Mouse (Mus musculus) CH12.LX (cell line): ENCODE measurements around the gene Tex261. TPM values are rescaled to one million over a fixed set of nuclear protein-coding genes. Genes with fewer than 3 reads are reported as not detected.

ENCODE experiments used
- DNase-seq: peaks from one replicate; pipeline ENCODE4 v3.0.0-alpha.2; 2013; ENCODE audit errors: extremely low read depth
- H3K27ac ChIP-seq: 2 replicates; pipeline ENCODE4 v1.5.1; 2012; ENCODE audit warnings: low read depth, mild to moderate bottlenecking, control low read depth, moderate library complexity; ENCODE audit not compliant: insufficient read depth
- H3K27me3 ChIP-seq: replicated peaks from 2 replicates; pipeline ENCODE3; 2012; ENCODE audit warnings: inconsistent platforms
- H3K36me3 ChIP-seq, 2 experiments: replicated peaks in 1 of 2; 2 replicates each; pipeline versions ENCODE3 to v1.6.1; 2012; ENCODE audit warnings: inconsistent platforms in 1 of 2, low read length in 1 of 2, mild to moderate bottlenecking in 1 of 2, mixed read lengths in 1 of 2, moderate library complexity in 1 of 2; ENCODE audit not compliant: control insufficient read depth in 1 of 2, insufficient read depth in 1 of 2
- H3K4me1 ChIP-seq, 2 experiments: 2 replicates each; pipeline ENCODE4 v1.6.1; 2012; ENCODE audit warnings: inconsistent platforms in 1 of 2, moderate library complexity in 1 of 2; ENCODE audit not compliant: insufficient read depth in 2 of 2, control insufficient read depth in 1 of 2
- H3K4me2 ChIP-seq: 2 replicates; pipeline ENCODE4 v1.6.1; 2012; ENCODE audit warnings: low read depth, mild to moderate bottlenecking, control low read depth; ENCODE audit not compliant: poor library complexity, insufficient read depth, severe bottlenecking
- H3K4me3 ChIP-seq, 3 experiments: fragments of 150-350 bp in 1 of 3; sonication (generic) in 1 of 3; replicated peaks in 1 of 3; 2 replicates each; pipeline versions ENCODE3 to v1.5.1; 2011 to 2012; ENCODE audit warnings: low read depth in 2 of 3, low read length in 2 of 3, mild to moderate bottlenecking in 2 of 3, moderate library complexity in 2 of 3, control low read depth in 1 of 3, improper control_type of control experiment in 1 of 3, inconsistent platforms in 1 of 3, mixed read lengths in 1 of 3; ENCODE audit not compliant: poor library complexity in 1 of 3
- H3K79me2 ChIP-seq: replicated peaks from 2 replicates; pipeline ENCODE4 v1.6.1; 2012; ENCODE audit warnings: mild to moderate bottlenecking, moderate library complexity; ENCODE audit not compliant: control insufficient read depth, poor library complexity, insufficient read depth, severe bottlenecking; ENCODE audit errors: extremely low read depth
- H3K9ac ChIP-seq: 2 replicates; pipeline ENCODE4 v1.6.1; 2012; ENCODE audit warnings: low read depth, mild to moderate bottlenecking, control low read depth, moderate library complexity; ENCODE audit not compliant: insufficient read depth
- H3K9me3 ChIP-seq: replicated peaks from 2 replicates; pipeline ENCODE3; 2012; ENCODE audit warnings: low read length, inconsistent platforms, mixed read lengths
- BHLHE40 ChIP-seq: IDR thresholded peaks from 2 replicates; pipeline ENCODE4 v1.6.1; 2011; ENCODE audit warnings: mild to moderate bottlenecking, low read depth, low read length, improper control_type of control experiment
- CHD1 ChIP-seq: IDR thresholded peaks from 2 replicates; pipeline ENCODE4 v1.6.1; 2012; ENCODE audit warnings: low read depth, low read length, improper control_type of control experiment, inconsistent platforms
- CHD2 ChIP-seq: IDR thresholded peaks from 2 replicates; pipeline ENCODE4 v1.6.1; 2011; ENCODE audit warnings: low read length, improper control_type of control experiment
- CTCF ChIP-seq, 2 experiments: IDR thresholded peaks in 1 of 2; conservative IDR thresholded peaks in 1 of 2; 2 replicates each; pipeline ENCODE4 v1.5.1; 2011 to 2012; ENCODE audit warnings: low read depth in 2 of 2, low read length in 2 of 2, improper control_type of control experiment in 1 of 2, inconsistent platforms in 1 of 2, mild to moderate bottlenecking in 1 of 2, moderate library complexity in 1 of 2
- E2F4 ChIP-seq: IDR thresholded peaks from 2 replicates; pipeline ENCODE4 v1.6.1; 2011; ENCODE audit warnings: low read depth, low read length, improper control_type of control experiment; ENCODE audit not compliant: insufficient replicate concordance
- EP300 ChIP-seq: IDR thresholded peaks from 2 replicates; pipeline ENCODE4 v1.6.1; 2011; ENCODE audit warnings: low read length, improper control_type of control experiment
- ETS1 ChIP-seq: conservative IDR thresholded peaks from 2 replicates; pipeline ENCODE4 v1.6.1; 2012; ENCODE audit warnings: low read depth, mild to moderate bottlenecking, inconsistent platforms, low read length, improper control_type of control experiment, moderate library complexity
- GABPA ChIP-seq: IDR thresholded peaks from 2 replicates; pipeline ENCODE4 v1.6.1; 2012; ENCODE audit warnings: low read depth, low read length, improper control_type of control experiment, inconsistent platforms; ENCODE audit not compliant: insufficient replicate concordance
- IRF4 ChIP-seq: IDR thresholded peaks from 2 replicates; pipeline ENCODE4 v1.6.1; 2014; ENCODE audit warnings: low read depth, mild to moderate bottlenecking, inconsistent platforms, low read length, improper control_type of control experiment
- MAFK ChIP-seq: IDR thresholded peaks from 2 replicates; pipeline ENCODE4 v1.6.1; 2011; ENCODE audit warnings: low read length, improper control_type of control experiment; ENCODE audit not compliant: insufficient replicate concordance
- MAZ ChIP-seq: IDR thresholded peaks from 2 replicates; pipeline ENCODE4 v1.6.1; 2012; ENCODE audit warnings: low read depth, mild to moderate bottlenecking, inconsistent platforms, low read length, improper control_type of control experiment, moderate library complexity
- MEF2A ChIP-seq: IDR thresholded peaks from 2 replicates; pipeline ENCODE4 v1.6.1; 2014; ENCODE audit warnings: low read depth, mild to moderate bottlenecking, inconsistent platforms, low read length, improper control_type of control experiment, borderline replicate concordance
- NELFE ChIP-seq: IDR thresholded peaks from 2 replicates; pipeline ENCODE4 v1.6.1; 2011; ENCODE audit warnings: low read depth, low read length, improper control_type of control experiment
- PAX5 ChIP-seq: IDR thresholded peaks from 2 replicates; pipeline ENCODE4 v1.6.1; 2012; ENCODE audit warnings: low read length, inconsistent platforms, mixed read lengths
- POLR2A ChIP-seq: IDR thresholded peaks from 2 replicates; pipeline ENCODE4 v1.6.1; 2011; ENCODE audit warnings: low read depth, mild to moderate bottlenecking, improper control_type of control experiment, low read length
- SIN3A ChIP-seq: IDR thresholded peaks from 2 replicates; pipeline ENCODE4 v1.6.1; 2012; ENCODE audit warnings: low read length, improper control_type of control experiment, inconsistent platforms
- TBP ChIP-seq: conservative IDR thresholded peaks from 2 replicates; pipeline ENCODE4 v1.6.1; 2011; ENCODE audit warnings: low read depth, low read length, improper control_type of control experiment
- USF1 ChIP-seq: IDR thresholded peaks from 2 replicates; pipeline ENCODE4 v1.6.1; 2014; ENCODE audit warnings: low read depth, mild to moderate bottlenecking, inconsistent platforms, low read length, improper control_type of control experiment
- ZMIZ1 ChIP-seq: IDR thresholded peaks from 2 replicates; pipeline ENCODE4 v1.6.1; 2012; ENCODE audit warnings: low read depth, mild to moderate bottlenecking, inconsistent platforms, low read length, improper control_type of control experiment
- ZNF384 ChIP-seq: IDR thresholded peaks from 2 replicates; pipeline ENCODE4 v1.6.1; 2012; ENCODE audit warnings: low read depth, low read length, improper control_type of control experiment, inconsistent platforms
- dilution Hi-C: fragments of 300-500 bp; cut with MboI; formaldehyde crosslinking; loops from 2 replicates; pipeline ENCODE4 v1.14.3; 2020; ENCODE audit warnings: low sequenced_read_pairs; ENCODE audit not compliant: extremely low pct_unique_long_range_greater_than_20kb, extremely low pct_ligation_motif_present
- in situ Hi-C: fragments of 300-500 bp; cut with MboI; formaldehyde crosslinking; loops from 3 replicates; pipeline ENCODE4 v1.14.3; 2019; ENCODE audit warnings: low sequenced_read_pairs, low pct_ligation_motif_present, low pct_unique_long_range_greater_than_20kb, mixed read lengths
- polyA plus RNA-seq: library from polyadenylated mRNA; unstranded; fragments of >175 nt; gene quantifications from 2 replicates; pipeline ENCODE4 v1.2.1, GENCODE M21; 2012; ENCODE audit warnings: low read depth; ENCODE audit not compliant: insufficient read length
- total RNA-seq, 2 experiments: library from RNA; depleted of rRNA; stranded (reverse); fragments of 300-350 nt in 1 of 2; fragments of >200 nt in 1 of 2; gene quantifications; 2 replicates each; pipeline ENCODE4 v1.2.3; 2012 to 2014

The Tex261 gene
- total and polyA plus RNA-seq, 3 experiments, result 44.6 to 87.8 (median 65.6) TPM

DNA sequence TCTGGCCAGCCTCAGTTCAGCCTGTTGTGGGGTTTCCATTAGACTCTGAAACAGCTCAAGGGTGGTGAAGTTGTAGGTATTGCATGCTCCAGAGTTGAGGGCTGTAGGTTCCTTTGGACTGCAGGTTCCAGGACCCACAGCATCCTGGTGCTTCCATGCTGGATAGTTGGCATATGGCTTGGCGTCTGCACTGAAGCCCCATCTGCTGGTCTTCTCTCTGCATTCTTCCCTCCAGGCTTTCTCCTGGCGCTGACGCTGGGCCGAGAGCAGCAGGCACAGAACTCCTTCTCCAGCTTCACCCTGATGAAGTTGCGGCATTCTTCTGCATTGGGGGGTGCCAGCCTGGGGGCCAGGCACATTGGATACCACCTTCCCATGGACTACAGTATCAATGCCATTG lies 26.4 kb upstream of the Tex261 start:
- dilution Hi-C loops, result no loop called here
- no peaks in the 10 kb centered on the region for H3K79me2 ChIP-seq
- H3K27me3 ChIP-seq, result no peaks in the 10 kb centered on the region
- TF ChIP-seq POLR2A, result no peak
- no peak for TF ChIP-seq PAX5
- no peak for TF ChIP-seq CHD2
- TF ChIP-seq MEF2A, result no peak
- TF ChIP-seq MAFK, result no peak
- no peak for TF ChIP-seq EP300
- no peak for TF ChIP-seq ZMIZ1
- TF ChIP-seq CHD1, result no peak
- TF ChIP-seq SIN3A, result no peak
- no peak for TF ChIP-seq IRF4
- no peak for TF ChIP-seq CTCF (conservative IDR thresholded peaks at IDR 0.05 in 1 of 2, IDR thresholded peaks at IDR 0.05 in 1 of 2; ENCODE audit: low read depth in 2 of 2, low read length in 2 of 2)
- TF ChIP-seq TBP, result no peak
- TF ChIP-seq USF1, result no peak
- TF ChIP-seq ZNF384, result no peak
- no peak for TF ChIP-seq E2F4
- TF ChIP-seq, all 38 proteins: peak for 0
- Histone ChIP-seq H3K4me3 (no peak overlapping the region), H3K27ac (no peak overlapping the region), H3K9me3 (no peaks in the 10 kb centered on the region), H3K4me1 (peaks cover 6 to 16% of the 10 kb centered on the region in 2 experiments), H3K36me3 (peaks cover 46 to 74% of the 10 kb centered on the region in 2 experiments), H3K9ac (no peak overlapping the region), H3K4me2 (no peak overlapping the region)
- in situ Hi-C loops, result no loop called here
- no peak for DNase-seq

DNA sequence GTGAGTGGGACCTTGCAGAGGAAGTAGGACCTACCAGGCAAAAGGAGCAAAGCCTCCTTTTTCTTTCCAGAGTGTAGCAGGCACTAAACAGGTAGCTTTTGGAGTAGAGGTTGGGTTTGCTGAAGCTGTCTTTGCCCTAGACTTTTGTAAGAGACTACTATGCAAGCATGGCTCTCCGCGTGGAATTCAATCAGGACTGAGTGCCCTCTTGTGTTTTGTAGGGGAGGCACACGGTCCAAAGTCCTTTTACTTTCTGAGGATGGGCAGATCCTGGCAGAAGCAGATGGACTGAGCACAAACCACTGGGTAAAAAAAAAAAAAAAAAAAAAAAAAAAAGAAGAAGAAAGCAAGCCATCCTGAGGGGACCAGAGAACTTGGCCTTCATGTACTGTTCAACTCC lies 21.1 kb upstream of the Tex261 start:
- dilution Hi-C loops, result no loop called here
- TF ChIP-seq E2F4 (no peak), TBP (no peak), GABPA (no peak), IRF4 (no peak), CTCF (conservative IDR thresholded peaks at IDR 0.05 in 1 of 2, IDR thresholded peaks at IDR 0.05 in 1 of 2; ENCODE audit: low read depth in 2 of 2, low read length in 2 of 2) (no peak), MAZ (no peak), ETS1 (no peak), NELFE (no peak), CHD1 (no peak), PAX5 (no peak), BHLHE40 (no peak)
- no peak overlapping the region for H3K9ac ChIP-seq

More for the DNA sequence above, 21.1 kb upstream of the Tex261 start:
- no peak overlapping the region for H3K4me2 ChIP-seq
- no peaks in the 10 kb centered on the region for H3K79me2 ChIP-seq
- peaks cover 25 to 36% of the 10 kb centered on the region in 2 experiments for H3K36me3 ChIP-seq
- in situ Hi-C loops, result no loop called here
- H3K9me3 ChIP-seq, result no peaks in the 10 kb centered on the region
- no peak for DNase-seq
- peaks cover 7 to 37% of the 10 kb centered on the region in 2 experiments for H3K4me1 ChIP-seq
- H3K27me3 ChIP-seq, result peaks cover 2% of the 10 kb centered on the region
- H3K4me3 ChIP-seq, result no peak overlapping the region
- no peak overlapping the region for H3K27ac ChIP-seq
